Mouse (Mus musculus) myocyte (in vitro differentiated cells): ENCODE data around the gene Kif14. TPM values are rescaled to one million over a fixed set of nuclear protein-coding genes. Genes with fewer than 3 reads are reported as not detected.

ENCODE experiments used
- H3K27me3 ChIP-seq: one replicate; pipeline ENCODE4 v1.6.1; 2011; ENCODE audit not compliant: control insufficient read depth, insufficient read depth, insufficient read length
- H3K36me3 ChIP-seq: one replicate; pipeline ENCODE4 v1.6.1; 2011; ENCODE audit not compliant: control insufficient read depth, insufficient read depth
- H3K4me2 ChIP-seq: one replicate; pipeline ENCODE4 v1.6.1; 2011; ENCODE audit warnings: low read depth, control low read depth
- H3K4me3 ChIP-seq: one replicate; pipeline ENCODE4 v1.5.1; 2011; ENCODE audit warnings: mild to moderate bottlenecking, control low read depth, moderate library complexity
- H3K79me2 ChIP-seq: one replicate; pipeline ENCODE4 v1.6.1; 2011; ENCODE audit not compliant: control insufficient read depth, insufficient read depth
- H3ac ChIP-seq: one replicate; pipeline ENCODE4 v1.6.1; 2011; ENCODE audit not compliant: control insufficient read depth, insufficient read length
- CEBPB ChIP-seq: IDR thresholded peaks from 2 replicates; pipeline ENCODE4 v1.6.1; 2011; ENCODE audit warnings: mild to moderate bottlenecking, moderate library complexity; ENCODE audit not compliant: poor library complexity, insufficient read depth, severe bottlenecking
- E2F4 ChIP-seq: IDR thresholded peaks from one replicate; pipeline ENCODE4 v1.6.1; 2011; ENCODE audit warnings: mild to moderate bottlenecking, control low read depth, moderate library complexity; ENCODE audit not compliant: insufficient read depth
- MAX ChIP-seq: IDR thresholded peaks from one replicate; pipeline ENCODE4 v1.6.1; 2011; ENCODE audit warnings: low read depth, mild to moderate bottlenecking, control low read depth
- MYOD1 ChIP-seq, 3 experiments: IDR thresholded peaks; one replicate each; pipeline ENCODE4 v1.6.1; 2011; ENCODE audit warnings: control low read depth in 2 of 3, low read depth in 2 of 3, mild to moderate bottlenecking in 2 of 3, moderate library complexity in 1 of 3; ENCODE audit not compliant: insufficient read length in 2 of 3, control insufficient read depth in 1 of 3
- MYOG ChIP-seq, 3 experiments: IDR thresholded peaks; one replicate each; pipeline ENCODE4 v1.6.1; 2011; ENCODE audit warnings: control low read depth in 2 of 3, low read depth in 2 of 3, mild to moderate bottlenecking in 2 of 3; ENCODE audit not compliant: insufficient read length in 2 of 3, control insufficient read depth in 1 of 3, insufficient read depth in 1 of 3
- POLR2A ChIP-seq: IDR thresholded peaks from one replicate; pipeline ENCODE4 v1.6.1; 2011; ENCODE audit warnings: low read depth, mild to moderate bottlenecking, control low read depth, moderate library complexity; ENCODE audit not compliant: insufficient read length
- POLR2AphosphoS2 ChIP-seq: IDR thresholded peaks from one replicate; pipeline ENCODE4 v1.6.1; 2011; ENCODE audit warnings: low read depth, control low read depth; ENCODE audit not compliant: insufficient read length
- REST ChIP-seq: IDR thresholded peaks from one replicate; pipeline ENCODE4 v1.6.1; 2011; ENCODE audit warnings: mild to moderate bottlenecking, control low read depth, moderate library complexity; ENCODE audit not compliant: insufficient read depth, insufficient read length
- SRF ChIP-seq: IDR thresholded peaks from one replicate; pipeline ENCODE4 v1.6.1; 2011; ENCODE audit warnings: low read depth; ENCODE audit not compliant: control insufficient read depth, insufficient read length
- TCF12 ChIP-seq: IDR thresholded peaks from one replicate; pipeline ENCODE4 v1.6.1; 2011; ENCODE audit warnings: mild to moderate bottlenecking, control low read depth; ENCODE audit not compliant: poor library complexity, insufficient read depth, severe bottlenecking
- TCF3 ChIP-seq: IDR thresholded peaks from one replicate; pipeline ENCODE4 v1.6.1; 2011; ENCODE audit warnings: low read depth, control low read depth; ENCODE audit not compliant: insufficient read length
- USF1 ChIP-seq: IDR thresholded peaks from one replicate; pipeline ENCODE4 v1.6.1; 2011; ENCODE audit warnings: low read depth, mild to moderate bottlenecking, control low read depth, moderate library complexity
- polyA plus RNA-seq: library from polyadenylated mRNA; unstranded; fragments of >200 nt; fragmentation: generic; extraction: Trizol; gene quantifications from one replicate; pipeline ENCODE4 v1.2.1, GENCODE M21; 2012; ENCODE audit warnings: missing spikeins

Gene Kif14
- polyA plus RNA-seq, 1 experiment: 1.9 TPM

GRCm38 (mm10) chr1:136564963-136565362 lies 98.8 kb downstream of the Kif14 start:
- Histone ChIP-seq H3ac (no peak overlapping the region), H3K36me3 (no peaks in the 10 kb centered on the region), H3K4me3 (no peak overlapping the region), H3K79me2 (no peaks in the 10 kb centered on the region), H3K4me2 (no peak overlapping the region), H3K27me3 (no peaks in the 10 kb centered on the region)
- no peak for TF ChIP-seq MYOD1 (IDR thresholded peaks at IDR 0.05; ENCODE audit: control insufficient read depth in 1 of 3, insufficient read length in 2 of 3, low read depth in 2 of 3)
- TF ChIP-seq TCF12: no peak
- no peak for TF ChIP-seq POLR2A
- TF ChIP-seq E2F4: no peak
- no peak for TF ChIP-seq MYOG (IDR thresholded peaks at IDR 0.05; ENCODE audit: control insufficient read depth in 1 of 3, insufficient read depth in 1 of 3, insufficient read length in 2 of 3, low read depth in 2 of 3)
- TF ChIP-seq POLR2AphosphoS2: no peak
- TF ChIP-seq MAX: no peak
- TF ChIP-seq CEBPB: no peak
- TF ChIP-seq USF1: no peak
- no peak for TF ChIP-seq REST

- no peak overlapping the region for H3K4me3 ChIP-seq
- H3K27me3 ChIP-seq: no peaks in the 10 kb centered on the region
- H3K36me3 ChIP-seq: no peaks in the 10 kb centered on the region
- H3K79me2 ChIP-seq: no peaks in the 10 kb centered on the region
- no peak overlapping the region for H3K4me2 ChIP-seq
- TF ChIP-seq POLR2AphosphoS2 (no peak), MAX (no peak), TCF12 (no peak), E2F4 (no peak), POLR2A (no peak), REST (no peak), TCF3 (no peak), SRF (no peak), USF1 (no peak)
- no peak overlapping the region for H3ac ChIP-seq
These were observed 100.2 kb downstream of the Kif14 start for GRCm38 (mm10) chr1:136566386-136566785.

- no peak overlapping the region for H3K4me2 ChIP-seq
- no peaks in the 10 kb centered on the region for H3K27me3 ChIP-seq
- TF ChIP-seq USF1 (no peak), MYOG (IDR thresholded peaks at IDR 0.05; ENCODE audit: control insufficient read depth in 1 of 3, insufficient read depth in 1 of 3, insufficient read length in 2 of 3, low read depth in 2 of 3) (no peak), MAX (no peak), MYOD1 (IDR thresholded peaks at IDR 0.05; ENCODE audit: control insufficient read depth in 1 of 3, insufficient read length in 2 of 3, low read depth in 2 of 3) (no peak), E2F4 (no peak), REST (no peak), TCF12 (no peak), TCF3 (no peak), POLR2A (no peak), CEBPB (no peak), POLR2AphosphoS2 (no peak)
- H3K4me3 ChIP-seq: no peak overlapping the region
- no peaks in the 10 kb centered on the region for H3K79me2 ChIP-seq
- no peak overlapping the region for H3ac ChIP-seq
- H3K36me3 ChIP-seq: no peaks in the 10 kb centered on the region
These were observed 101.5 kb downstream of the Kif14 start for GRCm38 (mm10) chr1:136567641-136568040.

GRCm38 (mm10) chr1:136568738-136569194 lies 102.6 kb downstream of the Kif14 start:
- no peaks in the 10 kb centered on the region for H3K79me2 ChIP-seq

GRCm38 (mm10) chr1:136569206-136569605 lies 103.1 kb downstream of the Kif14 start:
- TF ChIP-seq TCF12: no peak

More at GRCm38 (mm10) chr1:136568738-136569194, 102.6 kb downstream of the Kif14 start:
- H3K27me3 ChIP-seq: no peaks in the 10 kb centered on the region
- no peak overlapping the region for H3ac ChIP-seq
- no peaks in the 10 kb centered on the region for H3K36me3 ChIP-seq
- no peak overlapping the region for H3K4me3 ChIP-seq
- no peak overlapping the region for H3K4me2 ChIP-seq
- no peak for TF ChIP-seq POLR2AphosphoS2
- no peak for TF ChIP-seq TCF3
- no peak for TF ChIP-seq REST
- TF ChIP-seq MYOG (IDR thresholded peaks at IDR 0.05; ENCODE audit: control insufficient read depth in 1 of 3, insufficient read depth in 1 of 3, insufficient read length in 2 of 3, low read depth in 2 of 3): no peak
- no peak for TF ChIP-seq MYOD1 (IDR thresholded peaks at IDR 0.05; ENCODE audit: control insufficient read depth in 1 of 3, insufficient read length in 2 of 3, low read depth in 2 of 3)
- no peak for TF ChIP-seq E2F4
- no peak for TF ChIP-seq USF1
- no peak for TF ChIP-seq POLR2A
- no peak for TF ChIP-seq TCF12
- TF ChIP-seq CEBPB: no peak
- no peak for TF ChIP-seq SRF
- no peak for TF ChIP-seq MAX

More at GRCm38 (mm10) chr1:136569206-136569605, 103.1 kb downstream of the Kif14 start:
- Histone ChIP-seq H3K36me3 (no peaks in the 10 kb centered on the region), H3K79me2 (no peaks in the 10 kb centered on the region), H3K4me3 (no peak overlapping the region), H3K27me3 (no peaks in the 10 kb centered on the region), H3K4me2 (no peak overlapping the region), H3ac (no peak overlapping the region)
